Mouse (Mus musculus): ENCODE data around the gene Cbln3. TPM values are rescaled to one million over a fixed set of nuclear protein-coding genes. Genes with fewer than 3 reads are reported as not detected.

Gene Cbln3
- total RNA-seq, 2 experiments from 2014 or later: 0.13 TPM; not detected in 1

DNA sequence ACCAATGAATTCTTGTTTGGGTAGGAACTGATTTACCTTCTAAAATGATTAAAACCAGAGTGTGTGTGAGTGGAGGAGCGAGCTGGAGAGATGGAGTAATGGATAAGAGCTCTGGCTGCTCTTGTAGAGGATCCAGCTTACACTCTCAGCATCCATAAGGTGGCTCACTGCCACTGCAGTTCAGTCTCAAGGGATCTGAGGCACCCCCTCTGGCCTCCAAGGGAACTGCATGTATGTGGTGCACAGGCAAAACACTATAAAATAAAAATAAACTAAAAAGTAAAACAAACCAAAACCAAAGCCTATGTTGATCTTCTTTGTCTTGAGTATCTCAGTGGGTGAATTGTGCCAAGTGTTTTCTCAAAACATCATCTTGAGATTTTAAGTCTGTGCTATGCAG lies 4.6 kb downstream of the Cbln3 start:
- DNase-seq: peak; percentile 80 to 88

DNA sequence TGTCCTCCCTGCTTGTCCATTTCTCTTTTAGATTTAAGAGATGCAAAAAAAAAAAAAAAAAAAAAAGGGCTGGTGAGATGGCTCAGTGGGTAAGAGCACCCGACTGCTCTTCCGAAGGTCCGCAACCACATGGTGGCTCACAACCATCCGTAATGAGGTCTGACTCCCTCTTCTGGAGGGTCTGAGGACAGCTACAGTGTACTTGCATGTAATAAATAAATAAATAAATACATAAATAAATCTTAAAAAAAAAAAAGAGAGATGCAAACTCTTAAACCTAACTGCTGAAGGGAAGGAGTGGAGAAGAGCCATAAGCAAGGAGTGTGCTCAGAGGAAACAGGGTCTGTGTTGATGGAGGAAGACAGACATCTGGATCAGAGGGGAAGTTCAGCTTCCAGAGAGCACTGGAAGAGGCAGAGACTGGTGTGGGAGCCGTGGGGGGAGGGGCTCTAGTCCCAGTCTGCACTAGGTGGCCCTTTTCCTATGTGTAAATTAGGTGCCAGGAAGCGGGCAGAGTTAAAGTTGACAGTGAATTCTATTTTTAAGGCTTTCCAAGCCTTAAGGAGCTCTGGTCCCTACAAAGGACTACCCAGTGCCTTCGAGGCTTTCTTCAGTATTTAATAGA lies 5.8 kb downstream of the Cbln3 start:
- no peak for DNase-seq

DNA sequence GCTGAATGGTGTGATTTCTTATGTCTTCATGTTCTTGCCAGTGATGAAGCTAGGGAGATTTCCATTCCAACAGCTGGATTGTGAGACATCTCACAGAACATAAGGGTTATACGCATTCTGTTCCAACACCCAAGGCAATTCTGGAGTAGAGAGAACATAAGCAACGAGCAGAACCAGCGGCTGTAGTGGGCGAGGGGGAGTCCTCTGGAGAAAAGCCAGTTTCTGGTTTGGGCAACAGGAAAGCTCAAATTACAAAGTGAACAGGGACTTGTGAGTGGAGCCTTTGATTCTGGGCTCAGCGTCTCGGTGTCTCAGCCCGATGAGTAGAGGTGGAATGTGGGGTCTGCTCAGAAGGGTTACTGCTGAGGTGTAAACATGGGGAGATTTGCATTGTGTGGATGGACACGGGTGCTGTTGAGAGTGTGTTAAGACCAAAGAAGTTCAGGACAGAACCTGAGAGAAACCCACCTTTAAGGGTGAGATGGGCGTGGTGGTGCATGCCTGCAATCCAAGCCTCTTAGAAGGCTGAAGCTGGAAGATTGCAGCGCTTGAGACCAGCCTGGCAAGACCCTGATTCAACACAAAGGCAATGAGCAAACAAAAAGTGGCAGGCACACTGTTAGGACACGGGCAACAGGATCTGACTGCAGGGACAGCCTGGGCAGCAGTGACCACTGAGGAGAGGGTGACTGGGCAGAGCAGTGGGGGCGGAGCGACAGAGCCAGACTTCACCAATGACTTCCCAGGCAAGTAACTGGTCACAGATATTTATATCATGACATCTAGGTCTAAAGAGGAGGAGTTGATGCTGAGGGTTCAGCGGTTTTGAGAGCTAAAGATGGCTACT lies 6.5 kb downstream of the Cbln3 start:
- no peak for DNase-seq

GRCm38 (mm10) chr14:55873714-55874683 lies 10.2 kb downstream of the Cbln3 start:
- DNase-seq: peak; percentile 79 to 83

DNA sequence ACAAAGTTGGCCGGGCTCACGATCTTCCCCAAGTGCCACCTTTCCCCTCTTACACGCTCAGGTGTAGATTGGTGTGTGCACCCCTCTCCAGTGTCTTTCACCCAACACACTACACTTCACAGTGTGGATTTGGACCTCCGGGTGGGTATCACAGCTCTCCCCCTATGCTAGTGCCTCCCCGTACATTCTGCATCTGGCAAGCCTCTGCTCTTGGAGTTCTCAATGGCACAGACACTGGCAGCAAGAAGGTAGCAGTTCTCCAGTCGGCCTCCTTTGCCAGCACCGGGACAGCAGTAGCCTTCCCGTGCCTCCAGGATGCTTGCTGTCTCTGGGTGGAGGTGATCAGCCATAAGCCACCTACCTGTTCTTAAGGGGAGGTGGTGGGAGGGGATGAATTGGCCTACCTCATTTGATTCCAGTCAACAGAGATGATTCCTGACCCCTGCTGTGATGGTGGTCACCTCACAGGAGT lies 10.9 kb downstream of the Cbln3 start:
- DNase-seq: no peak

GRCm38 (mm10) chr14:55872551-55872950 lies 11.6 kb downstream of the Cbln3 start:
- no peak for DNase-seq

- DNase-seq: no peak
Observed at GRCm38 (mm10) chr14:55872039-55872438, 12.2 kb downstream of the Cbln3 start.

DNA sequence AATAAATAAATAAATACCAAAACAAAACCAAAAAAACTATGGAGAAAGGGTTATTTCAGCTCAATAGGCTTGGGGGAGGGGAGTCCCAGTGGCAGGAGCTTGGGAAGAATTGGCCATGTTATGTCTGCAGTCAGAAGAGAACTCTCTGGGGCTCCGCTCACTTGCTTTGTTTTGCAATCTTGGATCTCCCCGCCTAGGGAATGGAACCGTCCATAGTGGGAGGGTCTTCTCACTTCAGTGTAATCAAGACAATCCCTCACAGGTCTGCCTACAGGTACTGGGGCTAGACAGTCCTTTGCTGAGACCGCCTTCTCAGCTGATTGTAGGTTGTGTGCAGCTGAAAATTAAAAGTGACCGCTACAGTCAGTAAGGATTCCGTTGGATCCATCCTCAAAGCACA lies 14.7 kb downstream of the Cbln3 start:
- no peak for DNase-seq

- DNase-seq: no peak
Observed at GRCm38 (mm10) chr14:55868230-55869026, 15.8 kb downstream of the Cbln3 start.

- DNase-seq: peak; percentile 50 to 66
Observed at GRCm38 (mm10) chr14:55866962-55867361, 17.2 kb downstream of the Cbln3 start.

DNA sequence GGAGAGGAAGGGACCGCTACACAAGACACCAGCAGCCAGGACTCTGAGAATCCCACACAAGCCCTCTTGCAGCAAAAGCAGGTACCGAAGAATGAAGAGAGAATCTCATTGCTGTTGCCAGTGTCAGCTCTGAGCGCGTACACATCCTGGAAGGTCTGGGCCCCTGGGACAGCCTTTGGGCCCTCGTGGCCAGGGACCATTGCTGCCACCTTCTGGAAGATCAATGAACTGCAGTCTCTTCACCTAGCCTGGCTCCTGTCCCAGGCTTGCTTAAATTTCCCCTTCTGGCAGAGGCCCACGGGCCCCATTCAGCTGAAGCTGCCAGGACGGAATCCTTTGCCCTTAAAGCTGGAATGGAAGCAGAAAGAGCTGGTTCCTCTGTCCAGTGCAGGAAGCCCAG lies 20.4 kb downstream of the Cbln3 start:
- DNase-seq: peak; percentile 73 to 83

- no peak for DNase-seq
Observed at GRCm38 (mm10) chr14:55862970-55863369, 21.2 kb downstream of the Cbln3 start.

DNA sequence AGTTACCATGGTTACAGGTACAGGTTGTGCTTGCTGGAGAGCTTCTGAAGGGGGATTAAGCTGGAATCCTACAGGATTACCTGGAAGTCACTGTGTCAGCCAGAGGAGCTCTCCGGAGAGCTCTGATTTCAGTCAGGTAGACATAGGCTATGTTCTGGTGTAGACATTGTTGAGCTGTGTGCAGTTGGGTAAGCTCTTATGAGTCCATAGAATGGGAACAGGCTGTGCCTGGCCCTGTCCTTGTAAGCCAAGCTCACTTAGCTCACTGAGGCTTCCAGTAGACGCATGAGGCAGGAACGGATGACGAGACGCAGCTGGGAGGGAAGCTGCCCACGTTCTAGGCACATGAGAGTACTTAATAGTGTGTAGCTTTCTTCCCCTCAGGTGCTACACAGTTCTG lies 22.0 kb downstream of the Cbln3 start:
- DNase-seq: no peak

DNA sequence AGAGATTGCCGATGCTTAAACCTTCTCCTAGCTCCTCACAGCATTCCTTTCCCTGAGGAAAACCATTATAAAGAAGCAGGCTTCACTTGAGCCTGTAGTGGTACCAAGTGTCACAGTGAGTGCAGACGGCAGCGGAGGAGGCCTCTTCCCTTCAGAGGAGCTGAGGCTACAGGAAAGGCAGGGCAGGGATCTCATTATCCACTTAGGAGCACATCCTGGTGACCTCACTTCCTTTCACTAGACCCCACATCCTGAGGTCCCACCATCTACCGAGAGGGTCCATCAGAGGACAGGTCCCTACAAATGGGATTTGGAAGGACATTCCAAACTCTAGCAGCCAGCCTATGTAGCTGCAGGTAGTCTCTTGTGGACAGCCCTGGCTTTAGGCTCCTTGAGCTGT lies 26.6 kb downstream of the Cbln3 start:
- no peak for DNase-seq

DNA sequence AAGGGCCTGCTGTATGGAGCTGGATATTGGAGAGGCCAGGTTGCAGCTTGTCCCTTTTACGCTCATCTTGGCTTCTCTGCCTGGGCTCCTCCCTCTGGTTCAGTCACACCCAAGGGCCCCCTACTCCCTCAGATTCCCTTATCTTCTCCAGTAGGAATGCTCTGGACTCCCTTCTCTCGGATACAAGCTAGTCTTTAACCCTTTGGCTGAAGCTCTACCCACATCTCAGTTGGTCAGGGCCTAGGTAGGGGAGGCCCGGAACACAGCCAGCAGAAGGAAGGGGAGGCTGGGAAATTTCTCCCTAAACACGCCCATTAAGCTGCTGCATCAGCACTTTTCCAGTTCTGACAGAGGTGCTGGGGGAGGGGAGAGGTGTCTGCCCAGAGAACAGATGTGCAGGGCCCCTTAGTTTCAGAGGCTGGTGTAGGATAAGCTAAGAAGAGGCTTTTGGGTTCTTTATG lies 29.1 kb downstream of the Cbln3 start:
- DNase-seq: peak in 1 of 2 experiments; percentile 50

DNA sequence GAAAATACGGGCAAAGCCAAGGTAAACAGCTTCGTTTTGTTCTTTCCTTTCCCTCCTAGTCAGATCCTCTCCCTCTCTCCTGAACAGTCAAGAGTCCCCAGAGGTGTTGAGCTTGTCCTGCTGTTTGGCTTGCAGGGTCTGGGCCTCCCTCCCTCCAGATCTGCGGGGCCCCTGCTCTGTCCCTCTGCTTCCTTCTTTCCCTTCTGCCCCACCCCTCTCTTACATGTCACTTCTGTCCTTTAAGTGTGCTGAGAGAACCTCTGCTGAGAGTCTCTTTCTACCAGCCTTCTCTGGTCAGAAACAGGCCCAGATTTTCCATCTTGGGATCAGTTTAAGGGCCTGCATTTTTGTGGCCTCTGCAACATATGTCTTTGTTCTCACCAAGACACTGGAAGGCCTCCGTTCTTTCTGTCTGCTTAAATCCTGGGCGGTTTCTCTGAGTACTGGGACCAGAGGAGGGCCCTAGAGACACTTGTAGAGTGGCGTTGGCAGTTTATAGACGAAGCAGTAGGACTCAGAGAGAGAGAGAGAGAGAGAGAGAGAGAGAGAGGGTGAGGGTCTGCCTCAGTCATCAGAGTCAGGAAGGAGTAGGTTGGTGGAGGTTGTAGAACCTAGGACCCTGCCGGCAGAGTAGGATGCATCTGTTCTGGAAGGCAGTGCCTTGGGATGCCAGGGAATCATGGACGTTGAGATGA lies 29.6 kb downstream of the Cbln3 start:
- no peak for DNase-seq

DNA sequence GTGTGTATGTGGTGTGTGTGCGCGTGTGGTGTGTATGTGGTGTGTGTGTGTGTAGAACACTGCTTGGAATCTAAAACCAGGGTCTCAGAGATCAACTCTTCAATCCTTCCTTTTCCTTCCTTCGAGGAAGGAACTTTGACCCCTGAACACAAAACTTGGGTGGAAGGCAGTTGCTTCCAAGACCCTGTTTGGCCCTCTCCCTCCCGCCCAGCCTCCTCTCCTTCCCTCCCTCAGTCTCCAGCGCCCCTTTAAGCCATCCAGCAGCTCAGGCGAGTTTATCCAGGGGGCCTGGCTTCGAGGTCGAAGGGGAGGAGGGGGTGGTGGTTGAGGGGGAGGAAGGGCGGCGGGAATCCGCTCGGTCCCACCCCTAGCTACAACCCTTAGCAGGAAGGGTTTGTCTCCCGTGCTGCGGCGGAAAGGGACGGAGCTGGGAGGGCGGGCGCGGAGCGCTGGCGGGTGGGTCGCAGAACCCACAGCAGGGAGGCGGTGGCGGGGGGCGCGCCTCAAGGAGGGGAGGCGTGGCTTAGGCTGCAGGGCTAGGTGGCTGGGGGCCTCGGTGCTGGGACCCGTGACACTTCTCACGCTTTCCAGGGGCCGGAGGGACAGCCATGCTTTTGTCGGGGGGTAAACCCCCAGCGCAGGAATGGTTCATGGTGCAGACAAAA lies 30.4 kb downstream of the Cbln3 start, which contains the start of gene Nynrin:
TSS of gene Nynrin (plus strand) at position 390 of the 665 bp plus-strand sequence.
- peak; percentile 65 to 80 for DNase-seq

DNA sequence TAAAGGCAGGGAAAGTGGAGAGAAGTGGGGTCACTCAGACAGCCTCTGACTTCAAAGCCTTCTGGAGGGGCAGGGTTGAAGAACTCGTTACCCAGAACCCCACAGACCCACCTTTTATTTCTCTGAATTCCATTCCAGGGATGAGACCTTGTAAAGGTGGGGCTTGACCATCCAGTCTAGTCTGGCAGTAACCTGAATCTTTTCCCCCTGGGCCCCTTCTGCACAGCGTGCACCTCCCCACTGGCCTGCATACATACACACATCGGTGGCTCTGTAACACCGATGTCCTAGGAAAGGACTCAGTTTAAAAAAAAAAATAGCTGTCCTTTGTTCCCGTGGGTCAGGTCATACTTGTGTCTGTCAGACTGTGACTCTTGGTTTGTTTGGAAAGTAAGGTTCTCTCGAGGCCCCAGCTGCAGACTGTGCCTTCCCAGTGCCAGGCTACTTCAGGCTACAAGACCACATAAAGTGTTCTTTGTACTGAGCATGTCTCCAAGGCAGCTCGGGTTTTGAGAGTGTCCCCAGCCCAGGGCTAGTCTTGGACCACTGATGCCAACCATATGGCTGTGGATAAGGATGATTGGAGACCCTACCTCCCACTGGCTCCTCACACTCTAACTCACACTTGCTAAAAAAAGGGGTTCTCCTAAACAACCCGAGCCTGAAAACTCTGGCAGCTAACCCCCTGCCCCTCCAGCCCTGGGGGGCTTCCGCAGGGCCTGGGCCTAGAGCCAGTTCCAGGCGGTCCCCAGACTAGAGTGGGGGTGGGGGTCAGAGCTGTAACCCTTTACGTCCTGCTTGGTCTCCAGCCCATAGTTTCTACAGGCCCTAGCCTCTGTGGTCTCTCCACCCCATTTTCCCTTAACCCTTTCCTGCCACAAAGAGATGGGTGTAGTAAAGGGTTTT lies 31.3 kb downstream of the Cbln3 start:
- no peak for DNase-seq

GRCm38 (mm10) chr14:55850885-55851284 lies 33.3 kb downstream of the Cbln3 start:
- no peak for DNase-seq
